Mouse (Mus musculus): ENCODE measurements around the gene Pom121.
"Not testable (repeated sequence)": the region's sequence is repeated elsewhere in the genome, so short reads cannot be mapped to it uniquely, and the experiment has no call there.

Gene Pom121

DNA sequence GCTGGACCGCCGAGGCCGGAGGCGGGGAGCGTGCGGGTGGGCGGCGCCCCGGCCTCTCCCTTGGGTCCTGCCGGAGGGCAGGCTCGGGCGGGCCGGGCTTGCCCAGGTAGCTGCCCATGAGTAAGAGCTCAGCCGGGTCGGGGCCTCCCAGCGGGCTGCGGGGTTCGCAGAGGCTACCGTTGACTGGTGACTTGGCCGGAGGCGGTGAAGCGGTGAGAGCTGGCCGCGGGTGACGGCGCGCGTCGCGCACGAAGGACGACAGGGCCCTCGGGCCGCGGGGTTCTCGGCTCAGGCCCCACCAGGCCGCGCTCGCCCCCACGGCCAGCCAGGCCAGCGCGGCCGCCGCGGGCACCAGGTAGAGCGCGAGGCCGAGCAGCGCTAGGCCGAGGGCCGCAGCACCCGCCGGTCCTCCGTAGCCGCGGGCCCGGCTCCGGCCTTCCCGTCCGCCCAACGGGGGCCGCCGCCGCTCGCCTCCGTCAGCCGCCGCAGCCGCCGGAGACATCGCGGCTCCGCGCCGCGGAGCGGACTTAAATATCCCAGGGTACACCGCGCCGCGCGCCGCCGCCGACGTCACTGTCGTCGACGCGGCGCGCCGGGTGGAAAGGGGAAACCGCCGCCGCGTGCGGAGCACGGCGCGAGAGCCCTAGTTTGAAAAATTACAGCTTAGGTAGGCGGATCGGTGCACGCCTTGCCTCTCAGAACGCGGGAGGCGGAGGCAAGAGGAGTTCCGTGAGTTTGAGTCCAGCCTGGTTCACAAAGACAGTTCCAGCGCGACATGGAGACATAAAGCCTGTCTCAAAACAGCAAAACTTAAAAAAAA, at the start of gene Pom121:
Pom121 (minus strand) TSS at position 543 of the 820 bp plus-strand sequence.
- peak; percentile 62 for DNase-seq (ENCODE audit: low spot score)

DNA sequence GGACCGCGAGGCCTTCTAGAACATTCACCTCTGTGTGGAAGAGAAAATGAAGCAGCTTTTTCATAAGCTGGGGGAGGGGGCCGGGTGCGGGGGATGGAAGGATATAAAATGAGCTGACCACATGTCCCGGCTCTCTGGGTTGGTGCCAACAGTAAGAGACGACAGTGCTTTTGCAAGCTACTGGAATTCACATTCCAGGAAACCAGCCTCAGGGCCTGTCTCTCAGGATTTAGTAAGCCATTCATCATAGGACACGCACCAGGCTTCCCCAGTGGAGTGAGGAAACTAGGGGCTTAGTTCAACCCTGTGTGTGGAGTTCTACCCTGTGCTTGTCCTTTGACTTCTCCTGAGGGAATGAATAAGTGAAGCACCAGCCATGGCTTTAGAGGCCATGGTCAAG, 48.1 kb upstream of the Pom121 start:
- no peak for DNase-seq (ENCODE audit: low spot score)

DNA sequence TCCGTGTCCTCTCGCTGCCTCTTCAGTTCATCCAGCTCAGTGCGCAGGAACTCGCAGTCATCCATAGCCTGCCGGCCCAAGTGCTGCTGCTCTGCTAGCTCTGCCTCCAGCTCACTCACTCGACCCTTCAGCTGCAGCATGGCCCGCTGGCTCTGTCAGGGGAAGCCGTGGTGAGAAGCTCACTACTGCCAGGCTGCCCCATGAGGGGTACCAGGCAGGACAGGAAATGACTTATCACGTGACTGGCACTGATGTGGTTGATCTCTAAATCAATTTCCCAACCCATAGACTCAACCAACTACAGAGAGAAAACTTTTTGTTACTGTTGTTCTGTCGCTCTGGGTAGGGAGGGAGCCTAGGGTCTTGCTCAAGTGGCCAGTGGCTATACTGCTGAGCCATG, 40.7 kb upstream of the Pom121 start:
- DNase-seq (ENCODE audit: low spot score), result no peak

DNA sequence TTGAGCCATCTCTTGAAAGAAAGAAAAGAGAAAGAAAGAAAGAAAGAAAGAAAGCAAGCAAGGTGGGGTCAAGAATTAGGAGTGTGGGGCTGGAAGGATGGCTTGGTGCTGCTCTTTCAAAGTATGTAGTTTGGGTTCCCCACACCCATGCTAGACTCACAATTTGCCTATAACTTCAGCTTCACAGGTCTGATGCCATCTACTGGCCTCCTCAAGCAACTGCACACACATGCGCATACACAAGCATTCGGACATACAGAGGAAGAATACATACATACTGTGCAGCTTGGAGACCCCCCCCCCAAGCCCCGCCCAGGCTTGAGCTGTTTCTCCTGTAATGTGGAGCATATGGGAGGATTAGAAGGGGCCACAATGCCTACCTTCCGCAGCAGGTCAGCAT, 39.5 kb upstream of the Pom121 start:
- no peak for DNase-seq (ENCODE audit: low spot score)

- DNase-seq (ENCODE audit: low spot score), result no peak
Observed at GRCm38 (mm10) chr5:135431111-135431510, 36.8 kb upstream of the Pom121 start.

- no peak for DNase-seq (ENCODE audit: low spot score)
Observed at GRCm38 (mm10) chr5:135428786-135429185, 34.4 kb upstream of the Pom121 start.

DNA sequence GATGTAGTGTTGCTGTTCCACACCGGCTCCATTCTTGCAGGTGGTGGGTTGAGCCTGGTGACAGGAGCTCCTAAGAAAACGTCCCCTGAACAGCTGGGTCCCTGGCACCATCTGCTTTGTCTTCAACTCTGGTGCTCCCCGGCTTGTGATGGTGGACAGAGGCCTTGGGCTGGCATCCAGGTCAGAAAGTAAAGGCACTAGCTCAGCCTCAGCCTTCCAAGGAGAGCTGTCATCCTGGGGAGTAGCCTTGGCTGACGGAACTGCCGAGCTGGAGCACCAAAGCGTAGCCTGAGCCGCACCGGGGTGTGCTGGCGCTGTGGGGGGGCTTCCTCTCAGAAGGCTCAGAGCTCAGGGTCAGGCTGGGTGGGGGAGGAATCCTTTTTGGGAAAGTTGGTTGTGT, 15.9 kb upstream of the Pom121 start:
- no peak for DNase-seq (ENCODE audit: low spot score)

GRCm38 (mm10) chr5:135408114-135408513, 13.8 kb upstream of the Pom121 start:
- no peak for DNase-seq (ENCODE audit: low spot score)

- DNase-seq (ENCODE audit: low spot score), result no peak
Observed at GRCm38 (mm10) chr5:135405437-135405836, 11.1 kb upstream of the Pom121 start.

DNA sequence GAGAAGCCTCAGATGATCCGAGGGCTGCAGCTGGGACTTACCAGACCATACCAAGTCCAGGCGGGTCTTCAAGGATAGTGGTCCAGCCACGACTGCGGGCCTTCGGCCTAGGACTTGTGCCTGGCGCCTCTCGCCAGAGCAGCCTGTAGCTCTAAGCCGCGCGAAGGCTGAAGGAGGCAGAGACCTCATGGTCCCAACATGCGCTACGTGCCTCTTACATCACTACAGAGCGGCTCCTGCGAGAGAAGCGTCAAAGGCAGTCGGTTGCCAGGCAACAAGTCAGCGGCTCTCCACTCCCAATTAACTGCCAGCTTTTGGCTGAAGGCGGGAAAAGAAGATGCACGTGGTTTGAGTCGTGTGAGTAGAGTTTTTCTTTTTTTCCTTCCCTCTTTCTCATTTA, 10.3 kb upstream of the Pom121 start:
- no peak for DNase-seq (ENCODE audit: low spot score)

DNA sequence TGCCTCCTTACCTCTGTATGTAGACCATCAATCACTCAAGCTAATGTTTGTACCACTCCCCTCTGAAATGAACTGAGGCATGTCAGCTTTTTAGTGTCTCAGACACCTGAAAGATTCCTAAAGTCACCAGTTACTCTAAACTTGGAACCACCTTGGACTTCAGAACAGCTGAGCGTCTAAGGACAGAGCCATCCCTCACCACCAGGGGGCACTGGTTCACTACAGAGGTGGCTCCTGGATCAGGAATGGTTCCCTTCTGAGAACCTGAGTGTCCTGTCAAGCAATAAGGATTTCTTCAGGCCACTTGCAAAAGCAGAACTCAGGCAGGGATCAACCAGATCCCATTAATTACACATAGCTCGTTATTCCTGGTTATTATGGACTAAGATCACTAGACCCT, 5.9 kb upstream of the Pom121 start:
- DNase-seq (ENCODE audit: low spot score), result peak; percentile 52

DNA sequence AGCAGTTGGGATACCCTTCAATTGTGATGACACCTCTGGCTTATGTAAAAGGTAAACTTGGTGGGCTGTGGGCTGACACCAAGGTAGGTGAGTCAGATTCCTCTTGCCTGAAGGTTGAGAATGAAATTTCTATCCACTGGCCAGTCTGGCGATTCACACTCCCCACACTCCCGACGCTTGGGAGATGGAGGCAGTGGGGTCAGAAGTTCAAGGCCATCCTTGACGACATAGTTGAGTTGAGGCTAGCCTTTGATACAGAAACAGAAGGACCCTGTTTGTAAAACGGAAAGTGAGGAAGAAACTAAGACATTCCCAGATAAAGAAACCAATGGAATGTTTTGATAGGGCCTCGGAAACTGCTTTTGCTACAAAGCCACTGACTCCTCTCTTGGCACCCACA, 5.0 kb upstream of the Pom121 start:
- no peak for DNase-seq (ENCODE audit: low spot score)

DNA sequence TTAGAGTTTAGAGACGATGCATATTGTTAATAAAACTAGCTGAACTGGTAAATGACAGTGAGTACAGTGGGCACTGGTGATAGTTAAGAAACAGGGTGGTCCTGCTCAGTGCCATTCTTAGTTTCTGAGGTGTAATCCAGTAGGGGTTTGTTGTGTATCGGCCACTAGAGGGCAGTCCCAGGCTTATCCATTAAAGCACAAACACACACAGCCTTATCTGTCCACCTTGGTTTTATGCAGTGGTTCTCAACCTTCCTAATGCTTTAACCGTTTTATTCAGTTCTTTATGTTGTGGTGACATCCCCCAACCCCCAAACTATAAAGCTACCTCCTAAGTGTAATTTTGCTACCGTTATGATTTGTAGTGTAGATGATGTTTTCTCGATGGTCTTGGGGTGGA, 1.5 kb upstream of the Pom121 start:
- DNase-seq (ENCODE audit: low spot score), result no peak

DNA sequence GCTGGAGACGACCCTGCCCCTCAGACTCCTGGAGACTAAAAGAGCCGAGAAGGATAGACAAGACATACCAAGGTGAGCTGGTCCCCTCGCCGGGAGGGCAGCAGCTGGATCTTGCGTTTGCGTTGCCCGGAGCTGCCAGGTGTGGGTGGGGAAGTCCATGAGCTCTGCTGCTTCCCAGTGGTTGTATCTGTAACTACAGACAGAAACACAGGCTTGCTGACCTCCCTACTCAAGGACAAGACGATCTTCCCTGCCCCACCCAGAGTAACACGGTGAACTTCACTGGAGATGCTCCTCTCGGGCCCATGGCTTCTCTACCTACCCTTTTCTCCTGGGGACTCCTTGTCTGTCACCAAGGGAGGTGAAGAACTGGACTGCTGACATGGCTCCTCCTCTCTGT, 10.6 kb downstream of the Pom121 start:
- no peak for DNase-seq (ENCODE audit: low spot score)

DNA sequence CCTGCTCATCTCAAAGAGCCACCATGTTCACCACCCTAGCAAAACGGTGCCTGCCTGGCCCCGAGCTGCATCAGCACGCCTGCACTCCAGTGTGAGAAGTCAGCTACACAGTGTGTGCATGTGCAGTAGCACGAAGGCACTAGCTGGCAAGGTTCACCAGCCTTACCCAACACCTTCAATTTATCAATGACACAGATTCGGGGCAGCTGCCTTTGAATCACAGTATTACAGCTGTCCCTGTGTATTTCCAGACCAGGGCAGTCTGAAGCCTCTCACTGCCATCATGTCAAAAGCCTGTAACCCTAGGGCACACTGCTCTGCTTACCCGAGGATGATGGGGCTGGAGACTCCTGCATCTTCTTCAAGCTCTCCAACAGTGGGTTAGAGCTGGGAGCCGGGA, 11.6 kb downstream of the Pom121 start:
- DNase-seq (ENCODE audit: low spot score), result no peak

GRCm38 (mm10) chr5:135381356-135381925, 12.9 kb downstream of the Pom121 start:
- DNase-seq (ENCODE audit: low spot score), result no peak

- DNase-seq (ENCODE audit: low spot score), result no peak
Observed at GRCm38 (mm10) chr5:135380681-135381080, 13.7 kb downstream of the Pom121 start.

DNA sequence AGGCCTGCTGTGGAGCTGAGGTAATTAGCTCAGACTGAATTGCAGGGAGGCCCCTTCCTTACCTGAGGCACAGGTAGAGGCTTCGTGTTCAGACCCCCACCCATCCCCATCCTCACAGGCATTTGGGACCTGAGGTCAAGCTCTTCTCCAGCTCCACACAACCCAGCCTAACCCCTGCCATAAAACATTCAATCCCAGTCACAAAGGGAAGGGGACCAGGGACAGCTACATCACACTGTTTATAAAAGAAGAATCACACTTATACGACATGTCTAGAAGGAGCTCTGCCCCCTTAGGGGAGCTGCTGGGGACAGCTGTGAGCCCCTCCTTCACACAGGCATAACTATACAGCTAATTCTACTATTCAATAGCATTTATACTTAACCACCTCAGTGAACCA, 18.0 kb downstream of the Pom121 start:
- no peak for DNase-seq (ENCODE audit: low spot score)

- no peak for DNase-seq (ENCODE audit: low spot score)
Observed at GRCm38 (mm10) chr5:135375167-135375566, 19.2 kb downstream of the Pom121 start.

DNA sequence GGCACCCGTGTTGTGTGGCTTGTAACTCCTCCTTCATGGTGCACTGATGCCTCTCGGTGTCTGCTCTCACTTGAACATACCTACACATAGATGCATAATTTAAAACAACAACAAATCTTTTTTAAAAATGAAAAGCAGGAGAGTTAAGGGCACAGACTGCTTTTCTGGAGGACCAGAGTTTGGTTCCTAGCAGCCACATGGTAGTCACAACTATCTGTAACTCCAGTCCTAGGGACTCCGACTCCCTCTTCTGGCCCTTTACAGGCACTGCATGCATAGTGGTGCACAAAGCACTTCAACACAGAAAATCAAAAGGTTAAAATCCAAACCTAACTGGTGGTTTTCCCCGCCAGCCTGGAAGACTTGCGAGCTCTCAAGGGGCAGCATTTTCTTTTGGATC, 20.7 kb downstream of the Pom121 start:
- no peak for DNase-seq (ENCODE audit: low spot score)

- no peak for DNase-seq (ENCODE audit: low spot score)
Observed at GRCm38 (mm10) chr5:135371195-135371594, 23.2 kb downstream of the Pom121 start.

GRCm38 (mm10) chr5:135369787-135370654, 24.3 kb downstream of the Pom121 start, which contains the start of gene Nsun5:
TSS of gene Nsun5 (plus strand) at chr5:135369953.
- peak; percentile 86 for DNase-seq (ENCODE audit: low spot score)

GRCm38 (mm10) chr5:135369196-135369595, 25.1 kb downstream of the Pom121 start:
- DNase-seq (ENCODE audit: low spot score), result not testable (repeated sequence)

Data from ovary, postnatal 10 days (tissue).